Mouse (Mus musculus) CD8-positive naive resting alpha-beta T cell, adult 2 months (primary cell): ENCODE results near the gene Adgre1.
A peak's percentile ranks its signal among the peaks of the same experiment; 100 is the strongest.
"Not testable (repeated sequence)": the region's sequence is repeated elsewhere in the genome, so short reads cannot be mapped to it uniquely, and the experiment has no call there.

Source experiments
- DNase-seq, 2 experiments: peaks; one replicate each; pipeline ENCODE4 v3.0.0; 2022; ENCODE audit warnings: low read depth in 2 of 2, low spot score in 2 of 2

Adgre1 gene

DNA sequence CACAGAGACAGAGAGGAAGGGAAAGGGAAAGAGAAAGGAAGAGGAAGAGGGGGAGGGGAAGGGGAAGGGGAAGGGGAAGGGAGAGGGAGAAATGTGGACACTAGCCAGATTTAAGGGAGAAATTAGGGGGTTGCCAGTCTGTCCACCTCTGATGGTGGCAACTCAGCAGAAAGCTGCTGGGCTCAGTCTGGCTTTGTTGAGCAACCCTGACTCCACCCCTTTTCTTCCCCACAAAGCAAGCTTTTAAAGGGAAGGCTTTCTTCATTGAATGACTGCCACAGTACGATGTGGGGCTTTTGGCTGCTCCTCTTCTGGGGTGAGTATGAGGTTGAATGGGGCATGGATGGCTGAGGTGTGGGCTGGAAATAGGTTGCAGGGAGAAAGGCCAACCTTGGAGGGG, at the start of gene Adgre1:
Gene Adgre1 (plus strand): TSS at position 251 of the 400 bp plus-strand sequence.
- DNase-seq, result no peak

- DNase-seq, result no peak
These were observed 46.7 kb upstream of the Adgre1 start for GRCm38 (mm10) chr17:57311801-57312200.

DNA sequence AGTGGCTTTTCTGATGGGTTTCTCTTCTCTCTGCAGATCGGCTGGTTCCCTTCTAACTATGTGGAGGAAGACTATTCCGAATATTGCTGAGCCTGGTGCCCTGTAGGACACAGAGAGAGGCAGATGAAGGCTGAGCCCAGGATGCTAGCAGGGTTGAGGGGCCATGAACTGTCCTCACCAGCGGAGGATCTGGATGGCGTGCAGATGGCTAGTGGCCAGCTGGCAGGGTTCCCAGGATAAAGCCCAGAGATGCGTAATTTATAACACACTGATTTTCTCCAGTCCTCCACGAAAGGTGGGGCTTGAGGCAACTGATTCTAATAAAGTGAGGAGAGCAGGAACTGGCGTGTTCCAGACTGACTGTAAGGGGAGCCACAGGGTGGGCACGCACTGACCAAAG, 30.9 kb upstream of the Adgre1 start:
- DNase-seq, result no peak

DNA sequence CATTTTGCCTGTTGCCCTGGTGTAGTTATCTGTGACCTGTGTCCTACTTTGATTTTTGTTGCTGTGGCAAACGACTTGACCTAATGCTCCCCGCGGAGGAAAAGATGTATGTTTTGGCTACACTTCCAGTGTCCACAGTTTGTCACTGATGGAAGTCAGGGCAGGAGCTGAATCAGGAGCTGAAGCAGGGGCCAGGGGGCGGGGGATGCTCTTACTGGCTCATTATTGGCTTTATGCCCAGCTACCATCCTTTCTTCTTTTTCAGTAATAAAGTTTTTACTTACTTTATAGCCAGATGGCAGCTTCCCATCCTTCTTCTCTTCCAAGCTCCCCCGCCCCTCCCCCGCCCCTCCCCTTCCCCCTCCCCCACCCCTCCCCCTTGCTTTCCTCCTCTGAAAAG, 29.5 kb upstream of the Adgre1 start:
- DNase-seq, result no peak

GRCm38 (mm10) chr17:57330993-57331392, 27.5 kb upstream of the Adgre1 start:
- no peak for DNase-seq

DNA sequence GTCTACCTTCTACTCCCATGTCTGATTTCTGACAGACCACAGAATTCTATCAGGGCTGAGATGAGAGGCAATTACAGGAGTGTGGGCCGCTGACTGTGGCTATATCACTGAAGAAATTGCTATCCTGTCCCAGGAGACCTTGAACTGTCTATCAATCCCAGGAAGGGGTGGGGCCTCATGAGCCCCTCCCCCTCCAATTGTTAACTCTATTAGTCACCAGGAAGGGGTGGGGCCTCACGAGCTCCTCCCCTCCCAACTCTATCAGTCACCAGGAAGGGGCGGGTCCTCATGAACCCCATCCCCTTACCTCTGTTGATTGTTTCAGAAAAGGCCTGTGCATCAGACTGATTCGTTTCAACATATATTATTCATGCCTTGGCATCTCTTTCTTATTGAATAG, 26.2 kb upstream of the Adgre1 start:
- peak in 1 of 2 experiments; percentile 26 for DNase-seq

- no peak for DNase-seq
These were observed 24.3 kb upstream of the Adgre1 start for GRCm38 (mm10) chr17:57334001-57334760.

GRCm38 (mm10) chr17:57334761-57335150, 23.7 kb upstream of the Adgre1 start:
- DNase-seq, result peak; percentile 74 to 78

GRCm38 (mm10) chr17:57335194-57335593, 23.3 kb upstream of the Adgre1 start:
- DNase-seq, result not testable (repeated sequence)

- peak; percentile 84 to 91 for DNase-seq
These were observed 22.7 kb upstream of the Adgre1 start for GRCm38 (mm10) chr17:57335673-57336303.

DNA sequence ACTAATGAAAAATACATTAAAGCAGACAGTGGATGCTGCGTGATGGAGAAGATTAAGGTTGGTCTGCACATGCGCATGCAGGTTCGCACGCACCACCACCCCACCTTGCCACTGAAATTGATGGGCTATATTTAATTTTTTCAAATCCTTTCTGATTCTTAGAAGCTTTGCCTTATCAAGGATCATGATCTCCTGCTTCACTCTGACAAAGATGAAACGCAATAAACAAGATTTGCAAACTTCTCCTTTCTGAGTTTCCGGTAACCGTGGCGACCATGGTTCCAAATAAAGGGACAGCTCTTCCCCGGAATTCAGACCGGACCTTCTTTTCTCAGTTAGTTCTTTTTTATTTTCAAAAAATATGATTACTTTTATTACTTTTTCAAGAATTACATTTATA, 20.5 kb upstream of the Adgre1 start:
- DNase-seq, result no peak

GRCm38 (mm10) chr17:57339298-57339697, 19.2 kb upstream of the Adgre1 start:
- DNase-seq, result no peak

- no peak for DNase-seq
These were observed 16.9 kb upstream of the Adgre1 start for GRCm38 (mm10) chr17:57341568-57341967.

DNA sequence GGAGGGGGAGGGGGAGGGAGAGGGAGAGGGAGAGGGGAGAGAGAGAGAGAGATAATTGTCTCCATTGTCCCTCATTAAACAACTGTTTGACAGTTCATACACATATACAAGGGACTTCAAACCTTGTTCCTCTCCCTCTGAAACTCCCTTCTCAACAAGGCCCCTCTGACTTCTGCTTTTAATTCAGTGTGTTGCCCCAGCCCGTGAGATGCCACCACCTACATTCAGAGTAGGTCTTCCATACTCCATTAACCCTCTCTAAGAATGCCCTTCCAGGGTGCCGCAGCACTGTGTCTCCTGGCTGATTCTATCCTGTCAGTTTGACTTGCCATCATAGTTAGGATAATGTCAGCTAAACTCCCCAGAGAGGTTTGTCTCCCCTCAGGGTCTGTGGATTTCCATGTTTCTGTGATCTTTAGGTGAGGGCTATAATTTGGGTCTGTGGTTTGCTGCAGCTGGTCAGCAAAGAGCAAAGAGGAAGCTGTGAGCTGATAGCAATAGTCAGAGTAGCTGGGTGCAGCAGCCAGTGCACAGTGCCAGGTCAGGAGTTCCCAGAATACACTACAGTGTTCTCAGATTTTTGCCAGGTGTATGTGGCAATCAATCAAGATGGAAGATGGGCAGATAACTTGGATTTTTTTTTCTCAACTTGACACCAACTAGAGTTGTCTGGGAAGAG, 14.3 kb upstream of the Adgre1 start:
- no peak for DNase-seq

- DNase-seq, result no peak
These were observed 11.5 kb upstream of the Adgre1 start for GRCm38 (mm10) chr17:57347017-57347416.

DNA sequence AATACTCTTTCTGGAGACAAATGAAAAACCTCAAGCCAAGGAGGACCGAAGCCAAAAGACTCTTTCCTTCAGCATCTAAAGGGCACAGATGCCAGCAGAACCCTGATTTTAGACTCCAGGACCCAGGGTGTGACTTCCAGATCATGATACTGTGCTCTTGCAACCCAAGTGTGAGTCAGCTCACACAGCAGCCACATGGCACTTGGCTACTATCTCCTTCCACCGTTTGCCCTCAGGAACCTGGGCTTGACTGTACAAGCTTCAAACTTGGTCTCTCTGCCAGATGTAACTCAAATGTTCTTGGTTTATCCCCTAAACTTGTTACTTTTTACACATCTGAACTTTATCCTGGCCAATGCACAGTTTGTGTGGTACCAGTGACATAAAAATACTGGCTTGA, 10.7 kb upstream of the Adgre1 start:
- no peak for DNase-seq

GRCm38 (mm10) chr17:57349067-57349466, 9.4 kb upstream of the Adgre1 start:
- DNase-seq, result no peak

- DNase-seq, result no peak
These were observed 8.3 kb upstream of the Adgre1 start for GRCm38 (mm10) chr17:57350212-57350611.

GRCm38 (mm10) chr17:57351107-57351506, 7.4 kb upstream of the Adgre1 start:
- DNase-seq, result no peak

- DNase-seq, result no peak
These were observed 1.2 kb downstream of the Adgre1 start for GRCm38 (mm10) chr17:57359485-57360241.
